Mouse (Mus musculus) heart, adult 2 months (tissue): Measurements from ENCODE around the gene B4galt1. TPM values are rescaled to one million over a fixed set of nuclear protein-coding genes. Genes with fewer than 3 reads are reported as not detected.

Experiments used
- DNase-seq, 2 experiments: peaks; one replicate each; pipeline ENCODE4 v3.0.0; 2021
- H3K27ac ChIP-seq: fragments of 200-600 bp; 2 replicates; pipeline ENCODE4 v1.8.1; 2022
- H3K27me3 ChIP-seq: fragments of 200-500 bp; 2 replicates; pipeline ENCODE4 v1.6.1; 2012; ENCODE audit warnings: mild to moderate bottlenecking, low read length, inconsistent platforms, mixed read lengths; ENCODE audit not compliant: control insufficient read depth, insufficient read depth
- H3K36me3 ChIP-seq: fragments of 200-500 bp; 2 replicates; pipeline ENCODE4 v1.6.1; 2012; ENCODE audit warnings: low read length, inconsistent platforms; ENCODE audit not compliant: control insufficient read depth, insufficient read depth
- H3K4me1 ChIP-seq: fragments of 200-500 bp; 2 replicates; pipeline ENCODE4 v1.6.1; 2011; ENCODE audit warnings: low read length; ENCODE audit not compliant: control insufficient read depth, insufficient read depth
- H3K4me3 ChIP-seq: fragments of 200-600 bp; 2 replicates; pipeline ENCODE4 v1.8.1; 2022
- H3K79me2 ChIP-seq: fragments of 200-500 bp; replicated peaks from 2 replicates; pipeline ENCODE4 v1.6.1; 2012; ENCODE audit warnings: mild to moderate bottlenecking, inconsistent platforms, low read length, moderate library complexity, mixed read lengths; ENCODE audit not compliant: control insufficient read depth, insufficient read depth
- H3K9ac ChIP-seq: fragments of 200-500 bp; 2 replicates; pipeline ENCODE4 v1.6.1; 2012; ENCODE audit warnings: low read depth, mild to moderate bottlenecking, control low read depth, inconsistent platforms, low read length, mixed read lengths
- CTCF ChIP-seq: fragments of 200-600 bp; IDR thresholded peaks from 2 replicates; pipeline ENCODE4 v1.8.1; 2022; ENCODE audit warnings: antibody characterized with exemption, mild to moderate bottlenecking, moderate library complexity
- EP300 ChIP-seq: fragments of 200-500 bp; IDR thresholded peaks from 2 replicates; pipeline ENCODE4 v1.6.1; 2011; ENCODE audit warnings: low read depth, low read length, control low read depth; ENCODE audit not compliant: insufficient read depth
- POLR2A ChIP-seq: fragments of 200-500 bp; IDR thresholded peaks from 2 replicates; pipeline ENCODE4 v1.6.1; 2011; ENCODE audit warnings: mild to moderate bottlenecking, low read depth, low read length, control low read depth; ENCODE audit not compliant: insufficient read depth
- WGBS: fragments of 180-500 bp; shearing (Covaris S2); methylation state at CpG from one replicate; pipeline ENCODE4 v1.1.7; 2018; 5-methylcytosine and 5-hydroxymethylcytosine counted together
- intact Hi-C: fragments of 180-260 bp; cut with DNase I; formaldehyde crosslinking; loops from one replicate; pipeline ENCODE4 v1.15.1; 2025
- polyA plus RNA-seq: library from polyadenylated mRNA; depleted of rRNA; stranded (reverse); fragments of >200 nt; gene quantifications from 2 replicates; pipeline ENCODE4 v1.2.3, GENCODE M21; 2012
- total RNA-seq, 2 experiments: library from RNA; stranded (reverse); gene quantifications; 2 replicates each; pipeline ENCODE4 v1.2.3; 2021

B4galt1 gene
- total and polyA plus RNA-seq, 3 experiments = 42.6 to 69.7 (median 68.7) TPM

DNA sequence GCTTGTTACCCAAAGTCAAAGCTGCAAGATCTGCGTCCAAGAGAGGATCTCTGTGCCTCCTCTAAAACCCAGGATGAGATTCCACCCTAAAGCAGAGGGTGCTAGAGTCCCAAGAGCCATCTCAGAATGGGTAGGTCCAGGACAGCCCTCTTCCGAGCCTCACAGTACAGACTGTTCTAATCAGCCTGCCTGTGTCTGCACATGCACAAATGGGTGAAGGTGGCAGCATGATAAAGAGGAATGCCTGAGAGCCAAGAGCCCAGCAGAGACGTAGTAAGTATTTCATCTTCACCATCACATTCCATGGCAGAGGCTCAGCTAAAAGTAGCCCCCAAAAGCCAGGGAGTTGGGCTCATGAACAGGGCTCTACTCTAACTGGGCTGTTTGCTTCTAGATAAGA lies 4.3 kb downstream of the B4galt1 start:
- Histone ChIP-seq H3K4me3 (no peak overlapping the region), H3K79me2 (peaks cover 4% of the 10 kb centered on the region; the same call in 1 of the 2 replicates), H3K9ac (no peak overlapping the region), H3K4me1 (peaks cover 31% of the 10 kb centered on the region), H3K27me3 (no peaks in the 10 kb centered on the region), H3K27ac (peak overlapping the region; percentile 48), H3K36me3 (peaks cover 36% of the 10 kb centered on the region)
- intact Hi-C loops = loop anchor here (5.0 to 10.0 kb wide), 2 partner anchors 98 to 195 kb away; partner anchors contain the start of genes Aqp7, Bag1 and Chmp5
- TF ChIP-seq POLR2A (no peak), EP300 (no peak), CTCF (no peak)
- WGBS = 53% methylated on average over 3 of the region's 3 CpGs
- DNase-seq = no peak

DNA sequence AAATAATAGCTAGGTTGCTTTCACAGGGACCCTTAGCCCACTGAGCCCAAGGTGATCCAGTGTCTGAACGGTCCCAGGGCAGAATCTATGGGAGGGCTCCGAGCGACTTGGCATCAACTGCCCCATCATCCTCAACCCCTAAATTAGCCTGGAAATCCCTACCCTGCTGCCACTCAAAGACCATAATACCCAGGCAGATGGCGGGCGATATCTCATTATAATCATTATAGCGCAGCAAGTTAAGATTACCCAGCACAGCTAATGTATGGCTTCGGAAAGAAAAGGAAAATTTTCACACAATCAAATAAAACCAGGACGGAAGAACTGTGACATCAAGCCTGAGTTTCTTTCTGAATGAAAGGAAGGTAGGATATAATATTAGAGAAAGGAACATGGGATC lies 5.6 kb downstream of the B4galt1 start:
- Histone ChIP-seq H3K79me2 (peaks cover 4% of the 10 kb centered on the region; the same call in 1 of the 2 replicates), H3K9ac (no peak overlapping the region), H3K4me3 (no peak overlapping the region), H3K4me1 (peaks cover 41% of the 10 kb centered on the region), H3K27ac (peak overlapping the region; percentile 81), H3K36me3 (peaks cover 42% of the 10 kb centered on the region), H3K27me3 (no peaks in the 10 kb centered on the region)
- 71% methylated on average over 8 of the region's 8 CpGs for WGBS
- DNase-seq = no peak
- no peak for TF ChIP-seq POLR2A
- TF ChIP-seq CTCF = no peak
- TF ChIP-seq EP300 = no peak
- intact Hi-C loops = loop anchor here (5.0 to 10.0 kb wide), 2 partner anchors 99 to 197 kb away; partner anchors contain the start of genes Aqp7, Bag1 and Chmp5

DNA sequence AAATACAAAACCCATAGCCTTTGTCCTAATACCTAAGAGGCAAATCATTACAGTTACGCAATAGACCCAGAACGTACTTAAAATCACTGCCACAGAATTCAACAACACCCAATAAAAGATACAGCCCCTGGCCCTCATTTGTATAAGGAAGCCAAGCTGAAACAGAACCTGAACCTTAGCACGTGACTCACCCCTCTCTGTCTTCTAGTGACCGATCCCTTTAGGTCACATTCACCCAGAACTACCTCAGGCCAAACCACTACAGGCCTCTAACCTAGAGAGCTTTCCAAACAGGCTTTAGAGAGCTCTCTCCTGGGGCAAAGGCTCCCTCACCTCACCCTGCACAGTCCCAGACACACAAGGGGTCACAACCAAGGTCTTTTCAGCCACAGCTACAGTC lies 6.6 kb downstream of the B4galt1 start:
- Histone ChIP-seq H3K27ac (peak overlapping the region; percentile 81), H3K4me1 (peaks cover 48% of the 10 kb centered on the region), H3K27me3 (no peaks in the 10 kb centered on the region), H3K36me3 (peaks cover 45% of the 10 kb centered on the region), H3K79me2 (peaks cover 10% of the 10 kb centered on the region), H3K4me3 (no peak overlapping the region), H3K9ac (peak overlapping the region; percentile 20; the same call in 1 of the 2 replicates)
- WGBS = 41% methylated on average over 4 of the region's 4 CpGs
- intact Hi-C loops = loop anchor here (5.0 to 10.0 kb wide), 2 partner anchors 100 to 198 kb away; partner anchors contain the start of genes Aqp7, Bag1 and Chmp5
- peak; percentile 43 to 46 for DNase-seq
- TF ChIP-seq CTCF (no peak), POLR2A (no peak), EP300 (no peak)

DNA sequence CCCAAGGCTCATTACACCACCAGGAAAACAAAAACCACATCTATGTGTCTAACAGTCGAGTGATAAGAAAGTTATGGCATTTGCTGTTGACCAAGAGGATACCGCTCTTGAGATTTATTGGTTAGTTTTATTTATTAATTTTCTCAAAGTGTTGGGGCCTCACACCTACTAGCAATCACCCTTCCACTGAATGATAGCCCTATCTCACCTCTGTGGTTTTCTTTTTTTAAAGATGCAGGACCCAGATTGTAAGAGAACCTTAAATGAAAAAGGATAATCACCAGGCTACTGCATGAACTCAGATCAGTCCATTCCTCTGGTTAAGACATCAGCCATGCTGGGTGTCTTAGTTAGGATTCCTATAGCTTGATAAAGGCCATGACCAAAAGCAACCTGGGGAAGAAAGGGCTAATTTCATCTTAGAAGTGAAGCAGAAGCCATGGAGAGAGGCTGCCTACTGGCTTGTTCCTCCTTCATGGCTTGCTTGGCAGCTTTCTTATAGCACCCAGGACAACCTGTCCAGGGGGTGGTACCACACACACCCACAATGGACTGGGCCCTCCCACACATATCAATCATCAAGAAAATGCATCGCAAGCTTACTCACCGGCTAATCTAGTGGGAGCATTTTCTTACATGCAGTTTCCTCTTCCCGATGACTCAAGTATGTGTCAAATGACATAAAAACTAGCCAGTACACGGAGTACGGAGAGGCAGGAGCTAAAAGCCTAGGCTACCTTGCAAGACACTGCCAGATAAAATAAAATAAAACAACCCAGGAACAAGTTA lies 7.5 kb downstream of the B4galt1 start:
- Histone ChIP-seq H3K27ac (peak overlapping the region; percentile 81), H3K36me3 (peaks cover 48% of the 10 kb centered on the region), H3K4me3 (no peak overlapping the region), H3K27me3 (no peaks in the 10 kb centered on the region), H3K4me1 (peaks cover 48% of the 10 kb centered on the region), H3K79me2 (peaks cover 10% of the 10 kb centered on the region), H3K9ac (peak overlapping the region; percentile 2; the same call in 1 of the 2 replicates)
- intact Hi-C loops = loop anchor here (5.0 to 10.0 kb wide), 2 partner anchors 101 to 198 kb away; partner anchors contain the start of genes Aqp7, Bag1 and Chmp5
- TF ChIP-seq CTCF (no peak), POLR2A (no peak), EP300 (no peak)
- peak in 1 of 2 experiments; percentile 41 for DNase-seq
- WGBS = 26% methylated on average over 7 of the region's 7 CpGs

DNA sequence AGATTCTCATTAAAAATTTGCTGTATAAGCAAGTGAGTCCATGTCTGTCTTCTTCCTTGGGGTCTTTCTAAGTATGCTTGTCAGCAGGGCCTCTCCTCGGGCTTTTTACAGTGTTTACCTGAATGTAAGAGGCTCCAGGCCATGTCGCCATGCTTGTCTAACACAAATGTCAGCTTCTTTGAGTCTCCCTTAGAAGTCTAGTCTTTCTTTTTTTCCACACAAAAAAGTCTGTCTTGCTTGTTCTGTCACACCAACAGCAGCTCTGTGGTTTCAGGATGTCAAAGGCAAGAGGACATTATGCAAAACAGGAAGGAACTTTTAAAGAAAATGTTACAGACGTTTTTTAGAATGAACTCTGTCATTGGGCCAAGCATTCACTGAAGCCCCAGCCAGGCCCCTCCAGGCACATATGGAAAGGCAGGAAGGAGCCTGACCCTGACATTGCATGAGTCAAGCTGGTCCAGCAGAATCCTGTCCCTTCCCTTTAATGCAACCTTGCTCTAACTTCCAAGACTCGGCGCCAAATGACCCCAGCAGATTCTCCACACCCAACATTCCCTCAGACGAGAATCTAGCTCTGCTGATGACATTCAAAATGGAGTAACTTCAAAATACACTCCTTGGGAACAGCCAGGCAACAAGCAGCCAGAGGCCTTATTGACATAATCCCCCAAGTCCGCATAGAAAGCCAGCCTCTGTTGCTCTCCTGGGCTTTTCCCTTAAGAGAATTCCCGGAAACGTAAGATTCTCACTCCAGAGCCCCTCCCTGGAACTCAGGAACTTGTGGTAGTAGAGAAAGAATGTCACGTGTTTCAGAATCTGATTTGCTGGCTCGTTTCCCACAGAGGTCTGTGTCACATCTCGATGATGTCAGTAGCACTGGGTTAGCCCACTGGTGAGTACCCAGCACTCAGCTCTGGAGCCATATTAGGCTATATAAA lies 8.7 kb downstream of the B4galt1 start:
- 0 out of 2 replicates have a peak overlapping the region, but pooled peaks have one; percentile 0 for H3K4me3 ChIP-seq
- peak; percentile 73 to 83 for DNase-seq
- 11% methylated on average over 12 of the region's 12 CpGs for WGBS
- intact Hi-C loops = loop anchor here (5.0 to 10.0 kb wide), 2 partner anchors 102 to 200 kb away; partner anchors contain the start of genes Aqp7, Bag1 and Chmp5
- peaks cover 48% of the 10 kb centered on the region for H3K4me1 ChIP-seq
- TF ChIP-seq POLR2A (peak; percentile 38; the same call in 1 of the 2 replicates), CTCF (no peak), EP300 (peak; percentile 32; the same call in 1 of the 2 replicates)
- peak overlapping the region; percentile 90 for H3K27ac ChIP-seq
- H3K36me3 ChIP-seq = peaks cover 53% of the 10 kb centered on the region
- H3K79me2 ChIP-seq = peaks cover 12% of the 10 kb centered on the region
- H3K9ac ChIP-seq = no peak overlapping the region
- no peaks in the 10 kb centered on the region for H3K27me3 ChIP-seq
